Mouse (Mus musculus): ENCODE measurements around the gene Snx4.
"Not testable (repeated sequence)": the region's sequence is repeated elsewhere in the genome, so short reads cannot be mapped to it uniquely, and the experiment has no call there.

DNA sequence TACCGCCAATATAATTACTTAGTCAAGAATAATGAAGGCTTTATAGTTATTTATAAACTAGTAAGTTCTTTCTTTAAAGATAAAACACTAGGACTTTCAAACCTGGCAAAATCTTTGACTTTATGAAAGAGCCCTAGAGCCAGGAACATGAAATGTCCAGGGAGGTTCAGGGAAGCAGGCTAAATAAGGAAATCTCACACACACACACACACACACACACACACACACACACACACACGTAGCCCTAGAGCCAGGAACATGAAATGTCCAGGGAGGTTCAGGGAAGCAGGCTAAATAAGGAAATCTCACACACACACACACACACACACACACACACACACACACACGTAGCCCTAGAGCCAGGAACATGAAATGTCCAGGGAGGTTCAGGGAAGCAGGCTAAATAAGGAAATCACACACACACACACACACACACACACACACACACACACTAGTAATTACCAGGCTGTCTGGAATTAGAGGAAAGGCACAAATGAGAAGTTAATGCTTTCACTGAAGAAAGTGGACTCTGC, 33.6 kb upstream of the Snx4 start:
- TF ChIP-seq CTCF, EP300 (IDR thresholded peaks at IDR 0.05; ENCODE audit: low read depth): not testable (repeated sequence)
